In genomic region chr14:40769097-40770090, GRCm38 (mm10) we compare ENCODE assay signal across 14 mouse cellular contexts.
DNase-seq lines count a peak whose midpoint lies in the region; ATAC-seq lines count a peak whose summit lies in the region.
"Had no signal": no experiment of that assay in that cellular context is flagged by ENCODE, and none has a peak within 500 bp of the region (broad histone marks: within the 10 kb centered on the region; RNA-seq: fewer than 3 reads in every experiment).

No protein-coding gene starts in this region.

- no peak overlapping the region for H3K9ac ChIP-seq in hindbrain, embryonic 15.5 days
- no peak overlapping the region for H3K9ac ChIP-seq in hindbrain, embryonic 13.5 days
- H3K9ac ChIP-seq in forebrain, embryonic 13.5 days, result no peak overlapping the region
- H3K9ac ChIP-seq in midbrain, embryonic 14.5 days (replicated peaks; ENCODE audit: low read length), result no peak overlapping the region
- H3K9ac ChIP-seq in liver, embryonic 12.5 days, result no peak overlapping the region
- H3K9ac ChIP-seq: heart, embryonic 12.5 days; neural tube, embryonic 13.5 days had no signal

- no peaks in the 10 kb centered on the region for H3K36me3 ChIP-seq in hindbrain, embryonic 15.5 days
- H3K36me3 ChIP-seq in hindbrain, embryonic 13.5 days, result no peaks in the 10 kb centered on the region
- H3K36me3 ChIP-seq in forebrain, embryonic 13.5 days (ENCODE audit: poor library complexity, severe bottlenecking), result no peaks in the 10 kb centered on the region
- no peaks in the 10 kb centered on the region for H3K36me3 ChIP-seq in midbrain, embryonic 14.5 days (ENCODE audit: control insufficient read depth, insufficient read depth, low read length)
- H3K36me3 ChIP-seq in liver, embryonic 12.5 days, result no peaks in the 10 kb centered on the region
- H3K36me3 ChIP-seq: heart, embryonic 12.5 days; neural tube, embryonic 13.5 days had no signal

- no peaks in the 10 kb centered on the region for H3K9me3 ChIP-seq in hindbrain, embryonic 15.5 days
- H3K9me3 ChIP-seq in hindbrain, embryonic 13.5 days, result no peaks in the 10 kb centered on the region
- H3K9me3 ChIP-seq in forebrain, embryonic 13.5 days (replicated peaks), result no peaks in the 10 kb centered on the region
- H3K9me3 ChIP-seq in midbrain, embryonic 14.5 days (ENCODE audit: control insufficient read depth, low read length), result no peaks in the 10 kb centered on the region
- no peaks in the 10 kb centered on the region for H3K9me3 ChIP-seq in liver, embryonic 12.5 days (replicated peaks)
- H3K9me3 ChIP-seq: heart, embryonic 12.5 days; megakaryocyte, embryonic 14.5 days; neural tube, embryonic 13.5 days had no signal

- peak; percentile 69; the same call in 1 of the 2 replicates for ATAC-seq in hindbrain, embryonic 15.5 days (ENCODE audit: low FRiP score, low read depth)
- no peak for ATAC-seq in hindbrain, embryonic 13.5 days (ENCODE audit: low FRiP score)
- ATAC-seq in forebrain, embryonic 13.5 days, result peak; percentile 91
- ATAC-seq in midbrain, embryonic 14.5 days (ENCODE audit: low FRiP score, low TSS enrichment), result no peak
- no peak for ATAC-seq in liver, embryonic 12.5 days
- ATAC-seq: activated CD4-positive, CD25-positive, alpha-beta regulatory T cell, adult 4 months had no signal

- H3K27ac ChIP-seq in hindbrain, embryonic 15.5 days (replicated peaks), result no peak overlapping the region
- no peak overlapping the region for H3K27ac ChIP-seq in hindbrain, embryonic 13.5 days
- peak overlapping the region; percentile 16; the same call in 1 of the 2 replicates for H3K27ac ChIP-seq in forebrain, embryonic 13.5 days
- no peak overlapping the region for H3K27ac ChIP-seq in midbrain, embryonic 14.5 days (replicated peaks; ENCODE audit: low read depth, low read length)
- H3K27ac ChIP-seq in liver, embryonic 12.5 days, result no peak overlapping the region
- H3K27ac ChIP-seq: gastrocnemius, adult 2 months; left cerebral cortex, adult 2 months; neural tube, embryonic 13.5 days had no signal

- H3K4me2 ChIP-seq in hindbrain, embryonic 15.5 days, result no peak overlapping the region
- H3K4me2 ChIP-seq in hindbrain, embryonic 13.5 days, result no peak overlapping the region
- H3K4me2 ChIP-seq in forebrain, embryonic 13.5 days, result no peak overlapping the region
- no peak overlapping the region for H3K4me2 ChIP-seq in midbrain, embryonic 14.5 days (ENCODE audit: low read length)
- no peak overlapping the region for H3K4me2 ChIP-seq in liver, embryonic 12.5 days
- H3K4me2 ChIP-seq: heart, embryonic 12.5 days; neural tube, embryonic 13.5 days had no signal

- H3K4me3 ChIP-seq in hindbrain, embryonic 15.5 days, result no peak overlapping the region
- no peak overlapping the region for H3K4me3 ChIP-seq in hindbrain, embryonic 13.5 days
- no peak overlapping the region for H3K4me3 ChIP-seq in forebrain, embryonic 13.5 days
- no peak overlapping the region for H3K4me3 ChIP-seq in midbrain, embryonic 14.5 days (replicated peaks; ENCODE audit: low read depth, low read length)
- H3K4me3 ChIP-seq in liver, embryonic 12.5 days, result no peak overlapping the region
- H3K4me3 ChIP-seq: gastrocnemius, adult 2 months; heart, embryonic 12.5 days; left cerebral cortex, adult 2 months; megakaryocyte, embryonic 14.5 days; neural tube, embryonic 13.5 days had no signal

- WGBS in hindbrain, embryonic 15.5 days, result 56% methylated on average over 7 of the region's 7 CpGs
- 67% methylated on average over 7 of the region's 7 CpGs for WGBS in hindbrain, embryonic 13.5 days
- WGBS in forebrain, embryonic 13.5 days, result 24% methylated on average over 7 of the region's 7 CpGs
- 56% methylated on average over 7 of the region's 7 CpGs for WGBS in midbrain, embryonic 14.5 days
- WGBS in liver, embryonic 12.5 days (ENCODE audit: insufficient replicate concordance), result 51% methylated on average over 7 of the region's 7 CpGs

- no peaks in the 10 kb centered on the region for H3K4me1 ChIP-seq in hindbrain, embryonic 15.5 days (replicated peaks)
- H3K4me1 ChIP-seq in hindbrain, embryonic 13.5 days (replicated peaks), result no peaks in the 10 kb centered on the region
- peaks cover 12% of the 10 kb centered on the region for H3K4me1 ChIP-seq in forebrain, embryonic 13.5 days
- no peaks in the 10 kb centered on the region for H3K4me1 ChIP-seq in midbrain, embryonic 14.5 days (ENCODE audit: control insufficient read depth, insufficient read depth, low read length)
- no peaks in the 10 kb centered on the region for H3K4me1 ChIP-seq in liver, embryonic 12.5 days
- H3K4me1 ChIP-seq: heart, embryonic 12.5 days; neural tube, embryonic 13.5 days had no signal

- H3K27me3 ChIP-seq in hindbrain, embryonic 15.5 days, result no peaks in the 10 kb centered on the region
- H3K27me3 ChIP-seq in hindbrain, embryonic 13.5 days, result no peaks in the 10 kb centered on the region
- H3K27me3 ChIP-seq in forebrain, embryonic 13.5 days, result no peaks in the 10 kb centered on the region
- no peaks in the 10 kb centered on the region for H3K27me3 ChIP-seq in midbrain, embryonic 14.5 days (ENCODE audit: control insufficient read depth, insufficient read depth, low read length)
- H3K27me3 ChIP-seq in liver, embryonic 12.5 days (replicated peaks), result no peaks in the 10 kb centered on the region
- H3K27me3 ChIP-seq: heart, embryonic 12.5 days; megakaryocyte, embryonic 14.5 days; neural tube, embryonic 13.5 days had no signal

- DNase-seq in adrenal gland, postnatal 10 days, result peak; percentile 22
- peak; percentile 32 for DNase-seq in midbrain, embryonic 14.5 days
- DNase-seq in gastrocnemius, adult 8-10 months (ENCODE audit: low spot score in 2 of 2), result no peak
- DNase-seq: gastrocnemius, adult 2 months; kidney, adult 9 months had no signal

Comparison
In these comparisons a context has a peak if more than half of its experiments do, and no peak if none do; other contexts are left out.
1. ATAC-seq: peak in hindbrain, embryonic 15.5 days (single experiment) and forebrain, embryonic 13.5 days (single experiment); none in hindbrain, embryonic 13.5 days (single experiment), midbrain, embryonic 14.5 days (single experiment) and liver, embryonic 12.5 days (single experiment).
2. DNase-seq: peak in adrenal gland, postnatal 10 days (single experiment) and midbrain, embryonic 14.5 days (single experiment); none in gastrocnemius, adult 8-10 months (0 of 2).